Mouse (Mus musculus) MEL (cell line): ENCODE results near the gene Hnrnpa2b1. TPM values are rescaled to one million over a fixed set of nuclear protein-coding genes. Genes with fewer than 3 reads are reported as not detected.
A peak's percentile ranks its signal among the peaks of the same experiment; 100 is the strongest.

Experiments
- DNase-seq: peaks from one replicate; pipeline ENCODE4 v3.0.0; 2011; ENCODE audit warnings: low read depth, low spot score
- H3K27ac ChIP-seq: 2 replicates; pipeline ENCODE4 v1.5.1; 2012; ENCODE audit warnings: low read depth, mild to moderate bottlenecking, control low read depth, low read length, moderate library complexity; ENCODE audit not compliant: control insufficient read depth
- H3K27me3 ChIP-seq, 2 experiments: fragments of 150-350 bp in 1 of 2; sonication (generic) in 1 of 2; 2 replicates each; pipeline ENCODE4 v1.6.1; 2012; ENCODE audit warnings: low read length in 2 of 2, mild to moderate bottlenecking in 2 of 2, improper control_type of control experiment in 1 of 2, moderate library complexity in 1 of 2; ENCODE audit not compliant: insufficient read depth in 2 of 2, control insufficient read depth in 1 of 2
- H3K36me3 ChIP-seq, 2 experiments: 2 replicates each; pipeline ENCODE4 v1.6.1; 2012 to 2014; ENCODE audit warnings: low read length in 2 of 2, improper control_type of control experiment in 1 of 2, inconsistent platforms in 1 of 2, mild to moderate bottlenecking in 1 of 2; ENCODE audit not compliant: insufficient read depth in 2 of 2, control insufficient read depth in 1 of 2
- H3K4me1 ChIP-seq, 2 experiments: fragments of 150-350 bp in 1 of 2; sonication (generic) in 1 of 2; 2 replicates each; pipeline ENCODE4 v1.6.1; 2012; ENCODE audit warnings: low read length in 2 of 2, improper control_type of control experiment in 1 of 2, mild to moderate bottlenecking in 1 of 2; ENCODE audit not compliant: insufficient read depth in 2 of 2, control insufficient read depth in 1 of 2
- H3K4me3 ChIP-seq, 2 experiments: fragments of 150-350 bp in 1 of 2; sonication (generic) in 1 of 2; 2 replicates each; pipeline ENCODE4 v1.5.1; 2012; ENCODE audit warnings: low read depth in 2 of 2, low read length in 2 of 2, mild to moderate bottlenecking in 2 of 2, moderate library complexity in 2 of 2, control low read depth in 1 of 2, improper control_type of control experiment in 1 of 2; ENCODE audit not compliant: control insufficient read depth in 1 of 2, insufficient read depth in 1 of 2
- H3K79me2 ChIP-seq: 2 replicates; pipeline ENCODE4 v1.6.1; 2012; ENCODE audit warnings: mild to moderate bottlenecking, low read length, moderate library complexity; ENCODE audit not compliant: control insufficient read depth, poor library complexity, insufficient read depth
- H3K9ac ChIP-seq: 2 replicates; pipeline ENCODE4 v1.6.1; 2012; ENCODE audit warnings: low read depth, mild to moderate bottlenecking, control low read depth, low read length, moderate library complexity; ENCODE audit not compliant: control insufficient read depth, poor library complexity, severe bottlenecking
- H3K9me3 ChIP-seq: fragments of 150-350 bp; sonication (generic); replicated peaks from 2 replicates; pipeline ENCODE4 v1.6.1; 2012; ENCODE audit warnings: mild to moderate bottlenecking, low read length, improper control_type of control experiment, moderate library complexity; ENCODE audit not compliant: insufficient read depth
- CHD1 ChIP-seq: IDR thresholded peaks from 2 replicates; pipeline ENCODE4 v1.6.1; 2012; ENCODE audit warnings: low read depth, mild to moderate bottlenecking, inconsistent platforms, low read length, improper control_type of control experiment
- E2F4 ChIP-seq: IDR thresholded peaks from 2 replicates; pipeline ENCODE4 v1.6.1; 2011; ENCODE audit warnings: low read depth, low read length, improper control_type of control experiment, borderline replicate concordance
- ELF1 ChIP-seq: IDR thresholded peaks from 2 replicates; pipeline ENCODE4 v1.6.1; 2014; ENCODE audit warnings: low read depth, mild to moderate bottlenecking, inconsistent platforms, low read length, improper control_type of control experiment, moderate library complexity
- GABPA ChIP-seq: IDR thresholded peaks from 2 replicates; pipeline ENCODE4 v1.6.1; 2012; ENCODE audit warnings: low read depth, mild to moderate bottlenecking, inconsistent platforms, low read length, improper control_type of control experiment, moderate library complexity
- GATA1 ChIP-seq: IDR thresholded peaks from 2 replicates; pipeline ENCODE4 v1.6.1; 2011; ENCODE audit warnings: low read depth, low read length, improper control_type of control experiment
- HCFC1 ChIP-seq: IDR thresholded peaks from 2 replicates; pipeline ENCODE4 v1.6.1; 2012; ENCODE audit warnings: low read depth, mild to moderate bottlenecking, inconsistent platforms, low read length, improper control_type of control experiment, moderate library complexity
- JUND ChIP-seq: IDR thresholded peaks from 2 replicates; pipeline ENCODE4 v1.6.1; 2011; ENCODE audit warnings: low read depth, mild to moderate bottlenecking, improper control_type of control experiment, low read length
- MAFK ChIP-seq: IDR thresholded peaks from 2 replicates; pipeline ENCODE4 v1.6.1; 2011; ENCODE audit warnings: low read depth, mild to moderate bottlenecking, low read length, improper control_type of control experiment, borderline replicate concordance
- MAZ ChIP-seq: IDR thresholded peaks from 2 replicates; pipeline ENCODE4 v1.6.1; 2012; ENCODE audit warnings: low read depth, mild to moderate bottlenecking, inconsistent platforms, low read length, improper control_type of control experiment
- MXI1 ChIP-seq: IDR thresholded peaks from 2 replicates; pipeline ENCODE4 v1.6.1; 2011; ENCODE audit warnings: mild to moderate bottlenecking, low read depth, low read length, improper control_type of control experiment
- MYB ChIP-seq: IDR thresholded peaks from 2 replicates; pipeline ENCODE4 v1.6.1; 2011; ENCODE audit warnings: mild to moderate bottlenecking, low read depth, low read length, improper control_type of control experiment
- NELFE ChIP-seq: IDR thresholded peaks from 2 replicates; pipeline ENCODE4 v1.6.1; 2011; ENCODE audit warnings: low read depth, low read length, improper control_type of control experiment
- POLR2A ChIP-seq, 2 experiments: IDR thresholded peaks; 2 replicates each; pipeline ENCODE4 v1.6.1; 2011 to 2012; ENCODE audit warnings: low read length in 2 of 2, mild to moderate bottlenecking in 2 of 2, control low read depth in 1 of 2, improper control_type of control experiment in 1 of 2, low read depth in 1 of 2, moderate library complexity in 1 of 2; ENCODE audit not compliant: control insufficient read depth in 1 of 2, insufficient read depth in 1 of 2, poor library complexity in 1 of 2
- RAD21 ChIP-seq: IDR thresholded peaks from 2 replicates; pipeline ENCODE4 v1.6.1; 2011; ENCODE audit warnings: mild to moderate bottlenecking, low read depth, low read length, improper control_type of control experiment
- RCOR1 ChIP-seq: IDR thresholded peaks from 2 replicates; pipeline ENCODE4 v1.6.1; 2012; ENCODE audit warnings: low read depth, mild to moderate bottlenecking, inconsistent platforms, low read length, improper control_type of control experiment
- TCF12 ChIP-seq: IDR thresholded peaks from 2 replicates; pipeline ENCODE4 v1.6.1; 2014; ENCODE audit warnings: low read depth, mild to moderate bottlenecking, inconsistent platforms, low read length, improper control_type of control experiment, moderate library complexity
- UBTF ChIP-seq: IDR thresholded peaks from 2 replicates; pipeline ENCODE4 v1.6.1; 2012; ENCODE audit warnings: low read depth, mild to moderate bottlenecking, inconsistent platforms, low read length, improper control_type of control experiment, moderate library complexity, borderline replicate concordance; ENCODE audit not compliant: insufficient read depth
- USF2 ChIP-seq, 2 experiments: IDR thresholded peaks; 2 replicates each; pipeline ENCODE4 v1.6.1; 2011 to 2012; ENCODE audit warnings: improper control_type of control experiment in 2 of 2, low read length in 2 of 2, borderline replicate concordance in 1 of 2, inconsistent platforms in 1 of 2, low read depth in 1 of 2, mild to moderate bottlenecking in 1 of 2; ENCODE audit not compliant: insufficient read depth in 1 of 2
- ZC3H11A ChIP-seq: IDR thresholded peaks from 2 replicates; pipeline ENCODE4 v1.6.1; 2012; ENCODE audit warnings: low read depth, mild to moderate bottlenecking, inconsistent platforms, low read length, improper control_type of control experiment
- ZMIZ1 ChIP-seq: IDR thresholded peaks from 2 replicates; pipeline ENCODE4 v1.6.1; 2012; ENCODE audit warnings: low read depth, mild to moderate bottlenecking, inconsistent platforms, low read length, improper control_type of control experiment, moderate library complexity
- polyA plus RNA-seq, 2 experiments: library from polyadenylated mRNA; stranded (reverse) in 1 of 2; unstranded in 1 of 2; fragments of >175 nt in 1 of 2; fragments of >200 nt in 1 of 2; gene quantifications; 2 replicates each; pipeline versions ENCODE4 v1.2.1 to v1.2.4; 2012; ENCODE audit warnings: low replicate concordance in 2 of 2, low read depth in 1 of 2; ENCODE audit not compliant: insufficient read length in 2 of 2, insufficient read depth in 1 of 2, missing spikeins in 1 of 2
- total RNA-seq: library from RNA; depleted of rRNA; stranded (reverse); fragments of 300-350 nt; gene quantifications from 2 replicates; pipeline ENCODE4 v1.2.3, GENCODE M21; 2012

The Hnrnpa2b1 gene
- total and polyA plus RNA-seq, 3 experiments: 635 to 1,710 (median 1,226) TPM

DNA sequence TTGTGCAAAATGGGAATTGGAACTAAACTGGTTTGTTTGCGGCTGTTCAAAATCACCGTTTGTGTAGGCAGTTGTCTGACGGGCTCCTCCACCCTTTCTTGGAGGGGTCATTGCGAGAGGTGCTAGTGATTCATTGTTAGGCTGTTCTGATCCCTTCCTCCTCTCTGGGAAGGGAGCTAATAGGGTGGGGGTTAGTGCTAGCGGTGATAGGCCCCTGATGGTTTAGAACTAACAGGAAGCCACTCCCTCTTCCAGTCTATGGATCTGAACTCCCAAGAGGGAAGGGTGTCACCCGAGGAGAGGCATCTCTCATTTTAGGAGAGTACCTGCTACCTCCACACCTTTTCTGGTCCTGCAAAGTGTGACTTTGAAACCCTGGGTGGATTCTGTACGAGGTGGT is 35.4 kb downstream of the Hnrnpa2b1 start:
- Histone ChIP-seq H3K79me2 (no peaks in the 10 kb centered on the region), H3K9me3 (no peaks in the 10 kb centered on the region), H3K27me3 (peaks cover 5 to 7% of the 10 kb centered on the region in 2 experiments), H3K36me3 (no peaks in the 10 kb centered on the region), H3K9ac (no peak overlapping the region), H3K4me1 (no peaks in the 10 kb centered on the region; a peak in 2 of 4 replicates), H3K27ac (no peak overlapping the region), H3K4me3 (no peak overlapping the region)
- TF ChIP-seq NELFE (no peak), MAFK (no peak), ZC3H11A (no peak), E2F4 (no peak), CHD1 (no peak), USF2 (IDR thresholded peaks at IDR 0.05; ENCODE audit: borderline replicate concordance in 1 of 2, insufficient read depth in 1 of 2, low read depth in 1 of 2, low read length in 2 of 2) (no peak), GATA1 (no peak), POLR2A (IDR thresholded peaks at IDR 0.05; ENCODE audit: control insufficient read depth in 1 of 2, insufficient read depth in 1 of 2, low read depth in 1 of 2, low read length in 2 of 2, poor library complexity in 1 of 2) (no peak), UBTF (no peak)
- DNase-seq: no peak

DNA sequence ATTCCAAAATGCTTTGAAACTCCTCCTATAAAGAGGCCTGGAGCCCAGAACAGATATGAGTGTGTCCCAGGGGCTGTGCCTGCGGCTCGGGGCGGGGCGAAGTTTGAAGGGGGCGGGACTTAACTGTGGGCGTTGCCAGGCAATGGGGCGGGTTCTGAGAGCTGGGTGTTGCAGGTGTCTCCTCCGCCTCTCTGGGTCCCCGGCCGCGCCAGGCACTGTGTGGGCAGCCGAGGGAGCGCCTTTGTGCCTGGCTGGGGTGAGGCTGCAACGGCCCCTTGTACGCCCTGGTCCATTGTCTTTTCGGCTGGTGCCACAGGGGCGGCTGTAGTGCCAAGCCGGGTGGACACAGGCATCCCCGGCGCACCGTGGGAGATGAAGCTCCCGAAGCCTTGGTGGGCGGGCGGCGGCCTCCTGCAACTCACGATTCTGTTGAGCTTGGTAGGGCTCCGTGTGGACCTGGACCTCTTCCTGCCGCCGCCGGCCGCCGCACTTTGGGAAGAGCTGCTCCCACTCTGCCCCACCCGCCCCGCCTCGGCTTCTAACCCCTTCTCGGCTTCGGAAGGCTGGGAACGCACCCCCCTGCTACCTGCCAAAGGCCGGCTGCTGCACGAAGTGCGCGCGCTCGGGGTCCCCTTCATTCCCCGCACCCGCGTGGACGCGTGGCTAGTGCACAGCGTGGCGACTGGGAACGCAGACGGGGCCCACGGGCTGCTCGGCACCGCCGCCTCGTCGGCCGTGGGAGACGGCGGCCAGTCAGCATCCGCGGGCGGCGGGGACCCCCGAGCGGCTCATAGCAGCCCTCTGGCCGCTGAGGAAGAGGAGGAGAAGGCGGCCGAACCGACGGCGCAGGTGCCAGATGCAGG is 36.9 kb downstream of the Hnrnpa2b1 start, which contains the start of gene Nfe2l3:
Nfe2l3 (plus strand) TSS at position 136 of the 863 bp plus-strand sequence.
- TF ChIP-seq TCF12 (no peak), MYB (no peak), MXI1 (no peak), MAZ (no peak), HCFC1 (no peak), RCOR1 (no peak), RAD21 (no peak), POLR2A (IDR thresholded peaks at IDR 0.05; ENCODE audit: control insufficient read depth in 1 of 2, insufficient read depth in 1 of 2, low read depth in 1 of 2, low read length in 2 of 2, poor library complexity in 1 of 2) (no peak), USF2 (IDR thresholded peaks at IDR 0.05; ENCODE audit: borderline replicate concordance in 1 of 2, insufficient read depth in 1 of 2, low read depth in 1 of 2, low read length in 2 of 2) (no peak), JUND (no peak), ZMIZ1 (no peak), NELFE (no peak), ELF1 (no peak), GABPA (no peak)
- Histone ChIP-seq H3K27ac (no peak within 1 kb of the TSS), H3K36me3 (no peaks in the 10 kb centered on the region), H3K4me3 (no peak within 1 kb of the TSS), H3K4me1 (no peaks in the 10 kb centered on the region; a peak in 2 of 4 replicates), H3K9me3 (no peaks in the 10 kb centered on the region), H3K9ac (no peak within 1 kb of the TSS), H3K79me2 (no peaks in the 10 kb centered on the region), H3K27me3 (peaks cover 5 to 7% of the 10 kb centered on the region in 2 experiments)
- peak; percentile 62 for DNase-seq
